Mouse (Mus musculus) CH12.LX (cell line): Measurements from ENCODE around the gene Actr8. TPM values are rescaled to one million over a fixed set of nuclear protein-coding genes. Genes with fewer than 3 reads are reported as not detected.

Experiments
- DNase-seq: peaks from one replicate; pipeline ENCODE4 v3.0.0-alpha.2; 2013; ENCODE audit errors: extremely low read depth
- H3K27ac ChIP-seq: 2 replicates; pipeline ENCODE4 v1.5.1; 2012; ENCODE audit warnings: low read depth, mild to moderate bottlenecking, control low read depth, moderate library complexity; ENCODE audit not compliant: insufficient read depth
- H3K27me3 ChIP-seq: replicated peaks from 2 replicates; pipeline ENCODE3; 2012; ENCODE audit warnings: inconsistent platforms
- H3K36me3 ChIP-seq, 2 experiments: replicated peaks in 1 of 2; 2 replicates each; pipeline versions ENCODE3 to v1.6.1; 2012; ENCODE audit warnings: inconsistent platforms in 1 of 2, low read length in 1 of 2, mild to moderate bottlenecking in 1 of 2, mixed read lengths in 1 of 2, moderate library complexity in 1 of 2; ENCODE audit not compliant: control insufficient read depth in 1 of 2, insufficient read depth in 1 of 2
- H3K4me1 ChIP-seq, 2 experiments: 2 replicates each; pipeline ENCODE4 v1.6.1; 2012; ENCODE audit warnings: inconsistent platforms in 1 of 2, moderate library complexity in 1 of 2; ENCODE audit not compliant: insufficient read depth in 2 of 2, control insufficient read depth in 1 of 2
- H3K4me2 ChIP-seq: 2 replicates; pipeline ENCODE4 v1.6.1; 2012; ENCODE audit warnings: low read depth, mild to moderate bottlenecking, control low read depth; ENCODE audit not compliant: poor library complexity, insufficient read depth, severe bottlenecking
- H3K4me3 ChIP-seq, 3 experiments: fragments of 150-350 bp in 1 of 3; sonication (generic) in 1 of 3; replicated peaks in 1 of 3; 2 replicates each; pipeline versions ENCODE3 to v1.5.1; 2011 to 2012; ENCODE audit warnings: low read depth in 2 of 3, low read length in 2 of 3, mild to moderate bottlenecking in 2 of 3, moderate library complexity in 2 of 3, control low read depth in 1 of 3, improper control_type of control experiment in 1 of 3, inconsistent platforms in 1 of 3, mixed read lengths in 1 of 3; ENCODE audit not compliant: poor library complexity in 1 of 3
- H3K79me2 ChIP-seq: replicated peaks from 2 replicates; pipeline ENCODE4 v1.6.1; 2012; ENCODE audit warnings: mild to moderate bottlenecking, moderate library complexity; ENCODE audit not compliant: control insufficient read depth, poor library complexity, insufficient read depth, severe bottlenecking; ENCODE audit errors: extremely low read depth
- H3K9ac ChIP-seq: 2 replicates; pipeline ENCODE4 v1.6.1; 2012; ENCODE audit warnings: low read depth, mild to moderate bottlenecking, control low read depth, moderate library complexity; ENCODE audit not compliant: insufficient read depth
- H3K9me3 ChIP-seq: replicated peaks from 2 replicates; pipeline ENCODE3; 2012; ENCODE audit warnings: low read length, inconsistent platforms, mixed read lengths
- BHLHE40 ChIP-seq: IDR thresholded peaks from 2 replicates; pipeline ENCODE4 v1.6.1; 2011; ENCODE audit warnings: mild to moderate bottlenecking, low read depth, low read length, improper control_type of control experiment
- CHD1 ChIP-seq: IDR thresholded peaks from 2 replicates; pipeline ENCODE4 v1.6.1; 2012; ENCODE audit warnings: low read depth, low read length, improper control_type of control experiment, inconsistent platforms
- CTCF ChIP-seq, 2 experiments: IDR thresholded peaks in 1 of 2; conservative IDR thresholded peaks in 1 of 2; 2 replicates each; pipeline ENCODE4 v1.5.1; 2011 to 2012; ENCODE audit warnings: low read depth in 2 of 2, low read length in 2 of 2, improper control_type of control experiment in 1 of 2, inconsistent platforms in 1 of 2, mild to moderate bottlenecking in 1 of 2, moderate library complexity in 1 of 2
- ELF1 ChIP-seq: IDR thresholded peaks from 2 replicates; pipeline ENCODE4 v1.6.1; 2014; ENCODE audit warnings: low read depth, mild to moderate bottlenecking, inconsistent platforms, low read length, improper control_type of control experiment
- GABPA ChIP-seq: IDR thresholded peaks from 2 replicates; pipeline ENCODE4 v1.6.1; 2012; ENCODE audit warnings: low read depth, low read length, improper control_type of control experiment, inconsistent platforms; ENCODE audit not compliant: insufficient replicate concordance
- JUN ChIP-seq: IDR thresholded peaks from 2 replicates; pipeline ENCODE4 v1.6.1; 2011; ENCODE audit warnings: low read depth, mild to moderate bottlenecking, low read length, improper control_type of control experiment, moderate library complexity; ENCODE audit not compliant: insufficient read depth
- MXI1 ChIP-seq: IDR thresholded peaks from 2 replicates; pipeline ENCODE4 v1.6.1; 2011; ENCODE audit warnings: mild to moderate bottlenecking, low read depth, low read length, improper control_type of control experiment
- NRF1 ChIP-seq: IDR thresholded peaks from 2 replicates; pipeline ENCODE4 v1.6.1; 2014; ENCODE audit warnings: low read depth, mild to moderate bottlenecking, inconsistent platforms, low read length, improper control_type of control experiment, moderate library complexity
- POLR2A ChIP-seq: IDR thresholded peaks from 2 replicates; pipeline ENCODE4 v1.6.1; 2011; ENCODE audit warnings: low read depth, mild to moderate bottlenecking, improper control_type of control experiment, low read length
- POLR2AphosphoS2 ChIP-seq: IDR thresholded peaks from 2 replicates; pipeline ENCODE4 v1.6.1; 2011; ENCODE audit warnings: low read depth, low read length, improper control_type of control experiment
- RAD21 ChIP-seq: IDR thresholded peaks from 2 replicates; pipeline ENCODE4 v1.6.1; 2011; ENCODE audit warnings: low read depth, mild to moderate bottlenecking, low read length, improper control_type of control experiment, moderate library complexity
- RCOR1 ChIP-seq: conservative IDR thresholded peaks from 2 replicates; pipeline ENCODE4 v1.6.1; 2012; ENCODE audit warnings: low read depth, mild to moderate bottlenecking, inconsistent platforms, low read length, improper control_type of control experiment
- SIN3A ChIP-seq: IDR thresholded peaks from 2 replicates; pipeline ENCODE4 v1.6.1; 2012; ENCODE audit warnings: low read length, improper control_type of control experiment, inconsistent platforms
- SMC3 ChIP-seq: IDR thresholded peaks from 2 replicates; pipeline ENCODE4 v1.6.1; 2011; ENCODE audit warnings: low read depth, low read length, improper control_type of control experiment
- TCF12 ChIP-seq: IDR thresholded peaks from 2 replicates; pipeline ENCODE4 v1.6.1; 2014; ENCODE audit warnings: low read depth, mild to moderate bottlenecking, inconsistent platforms, low read length, improper control_type of control experiment
- USF1 ChIP-seq: IDR thresholded peaks from 2 replicates; pipeline ENCODE4 v1.6.1; 2014; ENCODE audit warnings: low read depth, mild to moderate bottlenecking, inconsistent platforms, low read length, improper control_type of control experiment
- ZNF384 ChIP-seq: IDR thresholded peaks from 2 replicates; pipeline ENCODE4 v1.6.1; 2012; ENCODE audit warnings: low read depth, low read length, improper control_type of control experiment, inconsistent platforms
- dilution Hi-C: fragments of 300-500 bp; cut with MboI; formaldehyde crosslinking; loops from 2 replicates; pipeline ENCODE4 v1.14.3; 2020; ENCODE audit warnings: low sequenced_read_pairs; ENCODE audit not compliant: extremely low pct_unique_long_range_greater_than_20kb, extremely low pct_ligation_motif_present
- in situ Hi-C: fragments of 300-500 bp; cut with MboI; formaldehyde crosslinking; loops from 3 replicates; pipeline ENCODE4 v1.14.3; 2019; ENCODE audit warnings: low sequenced_read_pairs, low pct_ligation_motif_present, low pct_unique_long_range_greater_than_20kb, mixed read lengths
- polyA plus RNA-seq: library from polyadenylated mRNA; unstranded; fragments of >175 nt; gene quantifications from 2 replicates; pipeline ENCODE4 v1.2.1, GENCODE M21; 2012; ENCODE audit warnings: low read depth; ENCODE audit not compliant: insufficient read length
- total RNA-seq, 2 experiments: library from RNA; depleted of rRNA; stranded (reverse); fragments of 300-350 nt in 1 of 2; fragments of >200 nt in 1 of 2; gene quantifications; 2 replicates each; pipeline ENCODE4 v1.2.3; 2012 to 2014

The Actr8 gene
- total and polyA plus RNA-seq, 3 experiments = 26.7 to 34.3 (median 33.4) TPM

DNA sequence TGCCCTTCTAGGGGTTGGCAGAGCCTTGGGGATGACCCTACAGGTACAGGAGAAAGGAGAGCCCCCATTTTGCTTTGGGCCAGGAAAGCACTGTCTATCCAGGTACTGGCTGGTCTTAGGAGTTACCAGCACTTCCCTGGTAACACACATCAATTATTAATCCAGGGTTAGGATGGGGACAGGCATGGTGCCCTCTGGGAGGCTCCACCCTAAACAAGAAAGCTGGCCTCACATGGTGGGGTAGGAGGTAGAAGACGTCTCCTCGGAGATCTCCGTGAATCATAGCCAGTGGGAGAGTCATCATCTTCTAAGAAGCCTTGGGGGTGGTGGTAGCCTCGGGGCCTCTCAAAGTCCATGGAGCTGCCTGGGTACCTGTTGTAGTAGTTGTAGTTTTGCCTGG is 68.8 kb downstream of the Actr8 start:
- H3K27me3 ChIP-seq = no peaks in the 10 kb centered on the region
- H3K27ac ChIP-seq = no peak overlapping the region
- no peaks in the 10 kb centered on the region for H3K79me2 ChIP-seq
- DNase-seq = no peak
- dilution Hi-C loops (no loop called here), in situ Hi-C loops (no loop called here)
- H3K4me1 ChIP-seq = peaks cover 0 to 9% of the 10 kb centered on the region in 2 experiments; a peak in 2 of 4 replicates
- H3K4me3 ChIP-seq = no peak overlapping the region
- H3K4me2 ChIP-seq = no peak overlapping the region
- H3K9me3 ChIP-seq = no peaks in the 10 kb centered on the region
- no peaks in the 10 kb centered on the region for H3K36me3 ChIP-seq
- H3K9ac ChIP-seq = no peak overlapping the region
- TF ChIP-seq USF1 (no peak), TCF12 (no peak), CHD1 (no peak), BHLHE40 (no peak), JUN (no peak), SIN3A (no peak), CTCF (conservative IDR thresholded peaks at IDR 0.05 in 1 of 2, IDR thresholded peaks at IDR 0.05 in 1 of 2; ENCODE audit: low read depth in 2 of 2, low read length in 2 of 2) (no peak), POLR2AphosphoS2 (no peak), ZNF384 (no peak)
- TF ChIP-seq, all 38 proteins: peak for 0

DNA sequence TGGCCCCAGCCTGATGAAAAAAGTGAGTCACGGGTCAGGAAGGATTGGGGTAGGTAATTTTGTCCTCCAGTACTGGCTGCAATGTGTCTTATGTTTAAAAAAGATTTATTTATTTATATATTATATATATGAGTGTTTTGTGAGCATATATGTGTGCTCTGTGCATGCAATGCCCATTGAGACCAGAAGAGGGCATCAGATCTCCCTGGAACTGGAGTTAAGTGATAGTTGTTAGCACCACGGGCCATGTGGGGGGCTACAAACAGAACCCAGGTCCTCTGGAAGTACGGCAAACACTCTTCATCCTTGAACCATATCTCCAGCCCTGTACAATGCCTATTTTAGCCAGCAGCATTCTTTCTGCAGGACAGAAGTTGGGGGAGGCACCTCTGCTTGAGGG is 69.9 kb downstream of the Actr8 start:
- Histone ChIP-seq H3K4me1 (peaks cover 4 to 9% of the 10 kb centered on the region in 2 experiments; a peak in 3 of 4 replicates), H3K79me2 (no peaks in the 10 kb centered on the region), H3K9me3 (no peaks in the 10 kb centered on the region), H3K4me3 (no peak overlapping the region), H3K36me3 (no peaks in the 10 kb centered on the region), H3K27ac (no peak overlapping the region), H3K27me3 (no peaks in the 10 kb centered on the region), H3K9ac (no peak overlapping the region), H3K4me2 (no peak overlapping the region)
- dilution Hi-C loops = no loop called here
- in situ Hi-C loops = no loop called here
- TF ChIP-seq TCF12 (no peak), SMC3 (peak; percentile 15; the same call in 1 of the 2 replicates), BHLHE40 (no peak), RAD21 (peak; percentile 13), CTCF (conservative IDR thresholded peaks at IDR 0.05 in 1 of 2, IDR thresholded peaks at IDR 0.05 in 1 of 2; ENCODE audit: low read depth in 2 of 2, low read length in 2 of 2) (peak; percentile 25 to 45; a peak in 3 of 4 replicates), SIN3A (no peak)
- no peak for DNase-seq

DNA sequence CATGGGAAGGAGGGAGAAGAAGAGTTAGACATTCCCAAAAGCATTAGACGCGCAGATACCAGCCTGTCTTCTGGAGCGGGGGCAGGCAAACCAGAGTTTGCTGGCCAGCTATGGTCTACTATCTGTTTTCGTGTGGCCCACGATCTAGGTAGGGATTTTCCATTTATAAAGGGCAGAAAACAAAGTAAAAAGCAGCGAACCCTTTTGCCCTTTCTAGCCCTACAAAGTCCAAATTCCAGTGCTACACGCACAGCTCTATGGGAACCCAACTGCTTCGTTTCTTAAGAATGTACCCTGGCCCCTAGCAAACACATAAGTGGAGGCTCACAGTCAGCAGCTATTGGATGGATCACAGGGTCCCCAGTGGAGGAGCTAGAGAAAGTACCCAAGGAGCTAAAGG is 72.1 kb downstream of the Actr8 start:
- Histone ChIP-seq H3K36me3 (no peaks in the 10 kb centered on the region), H3K27me3 (no peaks in the 10 kb centered on the region), H3K4me3 (no peak overlapping the region), H3K79me2 (no peaks in the 10 kb centered on the region), H3K27ac (no peak overlapping the region), H3K9ac (no peak overlapping the region), H3K4me2 (no peak overlapping the region), H3K9me3 (no peaks in the 10 kb centered on the region), H3K4me1 (peaks cover 4 to 5% of the 10 kb centered on the region in 2 experiments; a peak in 2 of 4 replicates)
- in situ Hi-C loops = no loop called here
- no peak for DNase-seq
- TF ChIP-seq MXI1 (no peak), ELF1 (no peak), POLR2A (no peak), ZNF384 (no peak), POLR2AphosphoS2 (no peak), RCOR1 (no peak), GABPA (no peak), NRF1 (no peak)
- dilution Hi-C loops = no loop called here
